Mouse (Mus musculus) ovary, postnatal 36 days (tissue): ENCODE data around the gene Gm6096.
A peak's percentile ranks its signal among the peaks of the same experiment; 100 is the strongest.

Source experiments
- DNase-seq: peaks from one replicate; pipeline ENCODE4 v3.0.0; 2022; ENCODE audit warnings: low spot score, mixed read lengths

The Gm6096 gene

DNA sequence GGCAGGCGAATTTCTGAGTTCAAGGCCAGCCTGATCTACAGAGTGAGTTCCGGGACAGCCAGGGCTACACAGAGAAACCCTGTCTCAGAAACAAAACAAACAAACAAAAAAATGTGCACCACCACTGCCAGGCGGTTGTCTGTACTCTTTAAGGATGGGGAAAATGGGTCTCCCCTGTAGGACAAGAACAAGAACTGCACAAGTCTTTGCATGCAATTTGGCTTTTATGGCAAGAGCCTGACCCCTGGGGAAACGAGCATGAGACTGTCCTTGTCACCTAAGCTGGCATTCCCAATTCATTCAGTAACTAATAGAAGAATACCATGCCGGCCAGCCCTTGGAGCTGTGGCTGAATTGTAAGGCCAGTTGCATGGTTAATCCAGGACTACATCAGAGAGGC lies 15.2 kb upstream of the Gm6096 start:
- DNase-seq: no peak

DNA sequence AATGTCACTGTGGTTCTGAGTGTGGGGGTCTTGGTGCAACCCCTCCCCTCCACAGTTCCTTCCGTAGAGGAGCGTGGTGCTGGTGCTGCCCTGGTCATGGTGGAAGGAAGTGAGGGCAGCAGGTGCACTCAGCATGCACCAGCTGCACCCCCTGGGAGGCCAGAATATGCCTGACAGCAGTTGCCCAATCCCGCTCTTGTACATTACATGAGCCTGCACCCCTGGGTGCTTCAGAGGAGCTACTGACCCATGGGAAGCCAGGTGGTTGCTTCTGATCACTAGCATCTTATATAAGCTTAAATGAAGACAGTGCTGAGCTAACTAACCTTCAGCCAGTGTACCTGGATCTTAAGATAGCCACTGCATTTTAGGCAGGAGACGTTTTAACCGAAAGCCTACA lies 12.8 kb upstream of the Gm6096 start:
- DNase-seq: no peak

DNA sequence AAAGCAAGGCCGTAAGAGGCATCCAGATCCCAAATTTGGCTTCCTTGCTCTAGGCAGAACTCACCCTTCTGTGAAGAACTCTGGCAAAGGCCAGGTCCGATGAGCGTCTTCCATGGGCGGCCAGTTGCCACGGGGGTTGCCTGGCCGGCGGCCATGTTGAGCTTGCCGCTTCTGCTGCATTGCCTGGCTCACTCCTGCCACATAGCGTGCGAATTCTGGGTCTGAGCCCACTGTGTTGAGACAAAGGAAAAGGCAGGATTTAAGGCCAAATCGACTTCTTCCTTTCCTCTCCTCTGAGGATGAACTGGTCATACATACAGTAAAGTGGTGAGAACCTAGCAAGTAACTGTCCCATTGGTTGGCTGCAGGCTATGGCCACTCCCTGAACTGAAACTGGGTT lies 8.7 kb upstream of the Gm6096 start:
- no peak for DNase-seq

DNA sequence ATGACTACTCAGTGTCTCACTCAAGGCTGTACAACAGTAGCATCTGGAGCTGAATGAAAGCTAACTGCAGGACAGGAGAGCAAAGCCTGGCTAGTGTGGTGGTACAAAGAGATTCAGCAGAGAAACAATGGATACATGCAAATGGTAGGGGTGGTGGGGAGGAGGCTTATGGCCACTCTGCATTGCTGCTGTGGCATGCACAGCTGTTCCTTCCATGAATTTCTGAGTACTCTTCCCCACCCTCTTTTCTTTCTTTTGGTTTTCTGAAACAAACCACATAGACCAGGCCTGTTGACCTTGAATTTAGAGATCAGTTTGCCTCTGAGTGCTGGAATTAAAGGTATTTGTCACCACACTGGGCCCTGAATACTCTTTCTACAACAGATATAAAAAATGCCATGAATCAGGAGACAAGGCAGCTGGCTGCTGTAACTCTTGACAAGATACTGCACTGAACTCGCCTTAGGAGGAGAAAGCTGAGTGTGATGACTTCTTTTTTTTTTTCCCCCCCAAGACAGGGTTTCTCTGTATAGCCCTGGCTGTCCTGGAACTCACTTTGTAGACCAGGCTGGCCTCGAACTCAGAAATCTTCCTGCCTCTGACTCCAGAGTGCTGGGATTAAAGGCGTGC lies 3.9 kb upstream of the Gm6096 start:
- no peak for DNase-seq

DNA sequence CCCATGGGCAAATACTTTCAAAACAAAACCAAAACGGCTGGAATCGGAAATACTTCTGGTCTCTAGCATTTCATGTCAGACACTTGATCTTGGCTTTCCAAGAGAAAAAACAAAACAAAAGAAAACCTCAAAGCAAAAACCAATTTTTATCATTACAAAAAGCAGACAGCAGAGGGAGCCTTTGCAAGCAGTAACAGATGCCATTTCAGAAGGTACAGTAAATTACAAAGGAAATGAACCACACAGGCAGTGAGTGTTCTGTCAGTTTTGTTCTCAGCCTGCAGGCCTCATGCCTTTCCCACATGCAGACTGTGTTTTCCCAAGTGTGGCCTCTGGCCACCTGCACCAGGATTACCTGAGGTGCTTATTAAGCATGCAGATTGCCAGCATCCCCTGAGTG lies 1.2 kb downstream of the Gm6096 start:
- no peak for DNase-seq

DNA sequence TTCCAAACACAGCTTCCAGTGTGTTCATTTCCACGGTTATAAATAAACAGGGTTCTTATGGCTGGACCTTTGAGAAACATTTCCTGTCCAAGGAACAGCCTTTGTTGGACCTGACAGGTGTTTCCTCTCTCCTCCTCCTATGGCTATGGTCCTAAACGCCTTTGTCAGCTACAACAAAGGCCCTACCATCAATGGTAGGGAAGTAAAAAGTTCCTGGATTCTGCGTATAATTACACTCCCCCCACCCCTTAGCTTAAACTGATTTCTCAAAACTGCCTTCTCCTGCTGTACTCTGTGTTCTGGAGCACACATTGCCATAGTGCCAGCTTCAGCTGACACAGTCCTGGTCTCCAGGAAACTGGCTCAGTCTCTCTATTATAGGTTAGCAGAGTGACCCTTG lies 4.3 kb downstream of the Gm6096 start:
- DNase-seq: no peak

DNA sequence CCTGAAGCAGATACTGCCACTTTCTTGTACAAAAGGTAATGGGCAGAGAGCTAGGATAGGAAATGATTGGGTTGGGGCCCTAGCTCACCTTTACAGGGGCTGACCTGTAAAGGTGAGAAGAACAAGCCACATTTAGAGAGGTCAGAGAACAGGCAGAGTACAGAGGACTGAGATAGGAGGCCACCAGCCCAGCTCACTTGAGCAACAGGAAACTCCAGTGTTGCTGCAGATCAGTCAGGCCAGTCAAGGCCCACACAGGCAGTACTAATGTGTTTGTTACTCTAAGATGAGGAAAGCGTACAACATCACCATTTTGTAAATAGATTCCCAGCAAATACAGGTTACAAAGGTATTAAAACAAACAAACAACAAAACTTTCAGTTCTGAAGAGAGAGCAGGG lies 5.1 kb downstream of the Gm6096 start:
- DNase-seq: no peak

DNA sequence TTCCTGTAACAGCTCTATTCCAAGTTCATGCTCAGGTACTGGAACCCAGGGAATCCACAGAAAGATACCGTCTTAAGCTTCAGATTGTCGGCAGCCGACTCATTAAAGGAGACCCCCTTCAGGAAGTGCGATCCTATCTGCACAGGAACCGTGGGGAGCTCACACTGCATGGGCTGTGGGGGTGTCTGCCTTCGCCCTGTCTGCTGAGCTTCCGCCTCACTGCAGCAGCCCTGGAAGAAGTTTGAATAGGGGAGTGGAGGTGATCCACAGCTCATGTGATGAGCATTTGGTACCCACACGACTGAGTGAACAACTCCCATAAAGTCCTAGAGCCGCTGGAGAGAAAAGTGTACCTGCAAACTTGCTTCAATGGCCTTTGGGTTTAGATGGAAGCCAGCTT lies 6.4 kb downstream of the Gm6096 start:
- DNase-seq: no peak

DNA sequence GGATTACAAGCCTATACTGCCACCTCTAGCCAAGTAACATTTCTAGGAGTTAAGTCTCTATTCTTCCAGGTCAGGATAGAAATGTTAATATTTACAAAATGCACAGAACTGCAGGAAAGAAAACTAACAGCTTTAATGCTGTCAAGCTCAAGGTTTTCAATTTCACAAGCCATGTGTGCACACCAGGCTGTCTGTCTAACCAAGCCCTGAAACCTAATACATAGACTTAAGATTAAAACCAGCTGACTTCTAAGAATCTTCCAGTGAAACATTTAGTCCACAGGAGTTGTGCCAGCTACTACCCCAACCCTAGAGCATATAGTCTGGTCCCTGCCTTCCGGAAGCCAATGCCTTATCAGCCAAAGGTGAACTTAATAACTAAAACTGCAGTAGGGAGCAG lies 7.6 kb downstream of the Gm6096 start:
- DNase-seq: no peak

DNA sequence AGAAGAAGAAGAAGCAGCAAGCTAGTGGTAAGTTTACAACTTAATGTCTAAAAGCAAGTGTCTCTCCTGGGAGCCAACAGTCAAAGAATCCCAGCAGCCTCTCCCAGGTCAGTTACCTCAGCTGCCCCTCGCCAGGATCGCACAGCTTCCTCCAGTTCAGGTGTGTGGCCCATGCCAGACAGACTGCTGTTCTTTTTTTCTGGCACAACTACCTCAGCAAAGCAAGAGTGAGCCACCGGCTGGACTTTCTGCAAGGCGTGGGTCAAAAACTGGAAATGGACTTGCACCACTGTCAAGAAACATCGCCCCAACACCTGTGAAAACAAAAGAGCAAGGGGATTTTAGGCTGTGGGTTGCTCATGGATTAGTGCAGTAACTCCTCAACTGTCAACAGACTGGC lies 12.6 kb downstream of the Gm6096 start:
- DNase-seq: no peak

DNA sequence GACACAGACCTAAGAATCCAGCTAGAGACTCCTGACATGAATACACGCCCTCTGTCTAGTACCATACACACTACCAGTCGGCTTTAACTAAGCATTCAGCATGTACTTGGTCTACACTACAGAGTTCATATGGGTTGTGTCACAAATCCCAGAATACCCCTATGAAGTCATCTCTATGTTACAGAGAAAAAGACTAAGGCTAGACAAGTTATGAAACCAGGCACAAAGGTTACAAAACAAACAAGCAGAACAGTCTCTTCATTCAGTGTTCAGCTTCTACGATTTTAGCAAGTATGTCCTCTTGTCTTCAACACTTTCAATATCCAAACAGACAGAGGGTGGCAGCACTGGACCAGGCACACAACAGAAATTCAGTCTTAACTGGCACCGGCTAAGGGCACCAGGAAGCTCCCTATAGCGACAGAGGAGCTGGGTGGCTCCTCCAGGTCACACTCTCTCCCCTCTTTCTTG lies 15.1 kb downstream of the Gm6096 start:
- DNase-seq: peak; percentile 38

DNA sequence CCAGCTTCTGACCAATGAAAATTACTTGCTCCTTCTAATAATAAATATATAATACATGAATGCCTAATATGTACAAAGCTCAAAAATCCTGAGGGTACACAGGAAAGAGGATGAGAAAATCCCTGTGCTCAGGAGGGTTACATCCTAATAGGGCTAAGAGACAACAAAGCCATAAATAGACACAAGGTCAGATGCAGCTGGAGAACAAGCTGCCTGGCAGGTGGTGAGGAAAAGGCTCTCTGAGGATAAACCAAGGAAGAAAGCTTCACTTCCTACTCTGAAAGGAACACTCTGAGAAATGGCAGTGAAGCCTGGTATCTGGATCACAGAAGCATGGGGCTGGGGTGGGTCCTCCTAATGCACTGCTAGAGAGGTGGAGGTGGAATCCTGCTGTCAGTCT lies 15.6 kb downstream of the Gm6096 start:
- no peak for DNase-seq

DNA sequence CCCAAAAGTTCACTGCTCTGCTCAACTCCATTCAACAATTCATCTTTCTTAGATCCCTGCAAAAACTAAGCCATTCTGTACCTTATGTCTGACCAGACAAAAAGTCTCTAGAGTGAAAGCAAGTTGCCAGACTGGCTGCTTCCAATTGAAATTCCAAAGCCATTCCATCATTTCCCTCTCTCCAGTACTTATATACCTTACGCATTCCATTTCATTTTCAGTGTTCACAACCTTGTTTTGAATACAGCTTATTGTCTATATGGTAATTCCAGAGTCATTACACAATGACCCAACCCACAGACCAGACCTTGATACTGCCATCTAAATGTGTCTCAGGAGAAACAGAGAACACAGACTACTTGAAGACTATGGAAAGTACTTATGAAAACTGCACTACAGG lies 17.6 kb downstream of the Gm6096 start:
- no peak for DNase-seq

DNA sequence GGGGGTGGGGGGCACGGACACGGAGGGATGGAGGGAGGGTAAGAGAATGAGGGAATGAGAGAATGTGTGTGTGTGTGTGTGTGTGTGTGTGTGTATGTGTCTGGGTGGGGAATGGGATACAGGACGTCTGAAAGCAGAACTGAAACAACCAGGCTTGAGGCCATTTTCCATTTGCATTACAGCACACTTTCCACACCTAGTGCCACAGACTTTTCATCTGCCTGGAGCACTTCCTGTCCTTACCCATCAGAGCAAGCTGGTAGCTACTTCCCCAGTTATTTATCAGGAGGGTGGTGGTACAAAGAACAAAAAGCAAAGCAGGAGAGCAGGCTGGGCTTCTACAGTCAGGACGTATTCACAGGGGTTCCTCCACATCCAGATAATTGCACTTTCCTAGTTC lies 21.6 kb downstream of the Gm6096 start:
- DNase-seq: no peak

DNA sequence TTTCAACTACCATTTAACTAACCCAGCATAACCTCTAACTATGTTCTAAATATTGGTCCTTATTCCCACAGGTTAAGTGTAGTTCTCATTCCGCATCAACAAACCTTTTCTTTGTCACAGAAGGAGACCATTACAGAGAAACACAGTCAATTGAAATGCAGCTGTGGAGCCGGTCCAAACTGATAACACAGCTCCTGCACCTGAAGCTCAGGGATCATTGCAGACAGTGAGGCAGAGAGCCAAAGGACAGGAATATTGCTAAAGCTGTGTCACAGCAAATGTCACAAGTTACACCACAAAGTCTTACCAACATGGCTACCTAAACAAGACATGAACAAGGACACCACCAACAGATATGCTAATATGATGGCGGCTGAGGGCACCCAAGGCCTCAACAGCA lies 25.2 kb downstream of the Gm6096 start:
- DNase-seq: no peak

DNA sequence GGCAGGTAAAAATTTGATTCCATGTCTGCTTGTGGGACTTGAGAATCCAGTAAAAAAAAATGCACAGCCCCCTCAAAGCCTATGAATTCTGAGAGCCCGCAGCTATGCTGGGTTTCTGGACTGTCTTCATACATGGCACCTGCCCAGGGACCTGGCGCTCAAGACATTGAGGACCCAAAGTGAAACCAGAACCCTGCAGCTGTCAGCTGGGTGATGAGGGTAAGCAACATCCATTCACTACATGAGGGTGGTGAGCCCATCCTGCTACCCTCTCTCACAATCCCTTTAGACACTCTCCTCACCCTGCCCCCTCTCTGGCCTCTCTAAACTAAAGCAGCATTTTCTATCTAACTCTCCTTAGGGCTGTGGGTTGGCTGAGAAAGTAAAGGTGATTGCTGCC lies 26.8 kb downstream of the Gm6096 start:
- no peak for DNase-seq

DNA sequence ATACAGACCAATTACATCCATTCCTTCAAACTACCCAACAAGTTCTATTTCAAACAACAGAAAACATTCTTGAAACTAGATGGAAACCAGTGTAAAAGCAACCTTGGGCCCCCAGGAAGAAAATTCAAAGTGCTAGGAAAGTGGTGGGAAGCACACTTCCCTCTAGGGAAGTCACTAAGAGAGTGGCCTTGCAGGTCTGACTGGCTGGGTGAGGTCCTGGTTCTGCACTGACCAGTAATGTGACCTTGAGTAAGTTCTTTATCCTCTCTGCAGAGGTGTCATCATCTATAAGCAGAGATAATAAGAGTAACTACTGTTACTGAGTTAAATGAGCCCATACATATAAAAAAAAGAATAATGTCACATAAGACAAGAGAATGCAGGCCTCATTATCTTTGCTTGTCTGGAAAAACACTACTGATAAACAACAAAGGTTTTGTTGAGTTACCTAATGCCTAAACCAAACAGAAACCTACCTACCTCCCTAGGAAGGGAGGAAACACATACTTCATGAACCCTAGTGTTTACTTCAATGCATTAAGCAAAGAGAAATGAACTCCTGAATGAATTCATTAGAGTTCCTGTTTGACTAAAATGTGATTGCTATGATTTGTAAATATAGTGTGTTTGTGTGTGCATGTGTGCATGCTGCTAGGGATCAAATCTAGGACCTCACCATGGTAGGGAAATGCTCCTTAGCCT lies 39.8 kb downstream of the Gm6096 start:
- DNase-seq: no peak

DNA sequence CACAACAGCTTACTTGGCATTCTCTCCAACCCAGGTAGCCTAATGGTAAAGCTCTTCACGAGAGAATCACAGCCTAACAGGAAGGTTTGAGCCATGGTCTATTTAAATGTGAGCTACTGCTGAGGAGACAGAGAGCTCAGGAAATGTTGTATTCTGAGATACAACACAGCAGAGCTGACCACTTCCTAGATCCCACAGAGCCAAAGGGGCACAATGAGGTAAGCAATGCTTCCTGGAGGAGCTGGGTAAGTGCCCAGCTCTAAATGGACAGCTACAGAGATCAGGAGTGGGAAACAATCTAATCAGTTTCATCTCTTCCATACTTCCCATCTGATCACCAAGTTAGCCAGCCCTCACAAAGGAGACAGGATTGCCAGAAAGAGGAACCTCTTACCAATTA lies 40.4 kb downstream of the Gm6096 start:
- DNase-seq: no peak

DNA sequence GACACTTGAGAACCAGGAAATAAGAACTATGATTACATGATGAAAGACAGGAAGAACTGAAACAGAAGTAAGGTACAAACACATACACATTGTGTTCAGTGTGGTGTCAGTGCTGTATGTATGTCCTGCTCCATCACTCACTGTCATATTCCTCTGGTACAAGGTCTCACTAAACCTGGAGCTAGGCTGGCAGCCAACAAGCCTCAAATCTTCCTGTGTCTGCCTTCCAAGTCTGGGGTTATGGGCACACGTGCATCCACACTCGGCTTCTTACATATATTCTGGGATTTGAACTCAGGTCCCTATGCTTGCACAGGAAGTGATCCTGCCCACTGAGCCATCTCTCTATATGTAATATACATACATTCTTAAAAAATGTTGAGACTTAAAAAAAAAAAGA lies 41.8 kb downstream of the Gm6096 start:
- DNase-seq: no peak

DNA sequence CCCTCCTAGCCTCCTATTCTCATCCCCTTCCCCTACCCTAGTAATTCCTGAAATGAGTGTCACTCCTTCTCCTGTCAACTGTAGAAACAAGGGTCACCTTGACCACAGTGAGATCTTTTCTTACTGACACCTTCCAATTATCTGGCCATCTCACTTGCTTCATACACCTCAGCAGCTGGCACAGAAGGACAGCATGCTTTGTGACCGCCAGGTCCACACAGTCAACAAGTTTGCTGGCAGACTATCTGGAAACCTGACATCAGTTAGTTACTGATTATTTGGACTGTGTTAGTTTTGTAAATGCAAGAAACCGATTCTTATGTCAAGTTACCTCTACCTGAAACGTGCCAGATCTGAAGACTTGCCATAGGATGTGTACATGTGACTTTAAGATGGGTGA lies 45.3 kb downstream of the Gm6096 start:
- DNase-seq: no peak

DNA sequence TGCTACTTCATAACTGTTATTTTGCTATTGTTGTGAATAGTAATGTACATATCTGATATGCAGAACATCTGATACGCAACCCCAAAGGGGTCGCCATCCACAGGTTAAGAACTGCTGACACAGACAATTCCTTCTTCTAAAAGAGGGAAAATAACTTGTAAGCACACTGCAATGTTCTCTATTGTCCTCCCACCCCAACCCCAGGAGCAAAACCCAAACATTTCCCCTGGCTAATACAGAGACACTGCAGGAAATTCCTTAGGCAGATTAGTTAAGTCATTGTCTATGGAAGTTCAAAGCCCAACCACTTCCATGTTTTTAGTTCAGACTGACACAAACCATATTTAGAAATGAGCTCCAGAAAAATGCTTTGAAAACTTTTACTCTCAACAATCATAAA lies 48.0 kb downstream of the Gm6096 start:
- DNase-seq: no peak
